Mouse (Mus musculus): Measurements from ENCODE around the gene Wap.

Wap gene

DNA sequence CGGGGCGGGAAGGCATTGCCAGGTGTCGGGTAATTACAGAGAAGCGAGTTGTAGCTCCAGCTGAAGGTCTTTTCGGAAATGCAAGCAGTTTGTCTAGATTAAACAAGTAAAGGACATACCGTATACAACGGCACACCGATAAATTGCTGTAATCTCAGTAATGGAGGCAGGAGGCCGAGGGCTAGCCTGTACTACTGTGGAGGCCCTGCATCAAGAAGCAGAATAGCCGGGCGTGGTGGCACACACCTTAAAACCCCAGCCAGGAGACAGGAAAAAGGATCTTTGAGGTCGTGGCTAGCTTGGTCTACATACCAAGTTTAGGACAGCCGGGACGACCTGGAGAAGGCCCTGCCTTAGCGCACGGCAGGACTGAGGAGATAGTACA is 12.1 kb downstream of the Wap start:
- DNase-seq (ENCODE audit: low spot score): no peak

DNA sequence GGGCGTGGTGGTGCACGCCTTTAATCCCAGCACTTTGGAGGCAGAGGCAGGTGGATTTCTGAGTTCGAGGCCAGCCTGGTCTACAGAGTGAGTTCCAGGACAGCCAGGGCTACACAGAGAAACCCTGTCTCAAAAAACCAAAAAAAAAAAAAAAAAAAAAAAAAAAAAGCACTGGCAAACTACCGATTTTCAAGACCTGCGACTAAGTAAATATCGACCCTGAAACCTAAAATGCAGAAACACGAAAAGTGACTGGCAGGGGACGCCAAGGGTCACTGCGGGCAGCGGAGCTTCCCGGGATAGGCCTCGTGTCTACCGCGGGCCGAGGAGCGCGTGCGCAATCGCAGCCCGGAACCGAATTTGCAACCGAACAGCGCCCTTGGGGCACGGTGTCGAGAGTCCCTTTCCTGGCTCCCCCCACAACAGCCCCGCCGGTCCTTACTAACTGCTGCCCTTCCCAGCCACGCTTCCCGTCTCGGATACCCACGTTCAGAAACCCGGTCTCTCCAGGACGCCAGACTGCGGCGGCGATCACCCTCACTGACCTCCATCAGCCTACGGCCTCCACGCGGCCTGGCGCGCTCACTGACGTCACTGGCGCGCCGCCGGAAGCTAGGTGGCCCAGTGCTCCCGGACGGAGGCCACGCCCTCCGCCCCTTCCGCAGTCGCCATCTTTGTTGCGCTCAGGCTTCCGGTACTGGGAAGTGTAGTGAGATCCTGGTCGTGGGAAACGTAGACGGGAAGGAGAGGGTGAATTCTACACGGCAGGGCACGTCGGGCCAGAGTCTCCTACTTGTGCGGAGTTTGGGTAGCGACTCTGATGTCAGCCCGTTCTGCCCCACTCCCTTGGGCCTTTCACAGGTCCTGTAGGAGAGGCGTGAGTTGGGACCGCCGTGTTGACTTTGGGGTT is 12.7 kb downstream of the Wap start, which contains the start of gene Tbrg4:
TSS of gene Tbrg4 (minus strand) at position 590 of the 910 bp plus-strand sequence.
- DNase-seq (ENCODE audit: low spot score): peak; percentile 88

DNA sequence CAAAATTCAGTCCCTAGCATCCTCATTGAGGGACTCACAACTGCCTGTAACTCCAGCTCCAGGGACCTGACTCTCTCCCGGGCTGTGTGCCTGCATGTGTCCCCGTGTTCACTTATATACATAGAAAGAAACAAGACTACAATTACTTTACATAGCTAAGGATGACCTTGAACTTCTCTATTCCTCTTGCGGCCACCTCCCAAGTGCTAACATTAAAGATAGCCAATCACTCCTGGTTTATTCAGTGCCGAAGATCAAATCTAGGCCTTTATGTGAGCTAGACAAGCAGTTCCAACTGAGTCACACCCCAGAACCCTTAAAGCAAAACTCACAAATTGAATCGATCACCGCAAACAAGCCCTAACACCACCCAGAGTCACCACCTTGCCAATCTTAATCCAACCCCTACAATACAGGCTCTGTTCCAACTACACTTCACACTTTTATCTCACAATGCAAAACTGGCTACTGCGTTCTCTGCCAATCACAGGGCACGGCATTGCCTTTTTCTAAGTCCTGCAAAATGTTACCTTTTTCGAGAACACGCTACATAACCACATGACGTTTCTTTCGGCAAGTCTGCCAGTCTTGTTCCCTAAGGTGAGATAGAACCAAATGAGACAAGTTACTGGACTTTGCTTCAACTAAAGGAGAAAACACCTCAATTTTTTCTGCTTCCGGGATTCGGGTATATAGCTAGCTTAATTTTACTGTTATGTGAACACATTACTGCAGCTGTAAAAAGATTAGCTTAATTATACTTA is 13.6 kb downstream of the Wap start:
- DNase-seq (ENCODE audit: low spot score): no peak

DNA sequence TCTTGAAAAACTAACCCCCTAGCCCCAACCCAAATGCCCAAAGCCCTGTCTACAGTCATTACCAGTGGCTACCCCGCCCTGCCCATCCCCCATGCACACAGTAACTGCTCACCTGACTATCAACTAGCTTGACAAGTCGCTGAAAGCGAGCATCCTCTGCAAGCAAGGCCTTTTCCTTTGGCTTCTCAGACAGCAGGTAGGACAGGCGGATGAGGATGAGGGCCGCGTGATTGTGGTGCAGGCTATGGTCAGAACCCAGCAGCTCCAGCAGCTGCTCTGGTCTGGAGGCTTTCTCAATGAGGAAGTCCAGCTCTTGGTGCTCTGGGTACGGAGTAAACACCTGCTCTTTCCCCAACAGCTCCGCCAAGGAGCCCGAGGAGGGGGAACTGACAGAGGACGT is 14.7 kb downstream of the Wap start:
- DNase-seq (ENCODE audit: low spot score): no peak

DNA sequence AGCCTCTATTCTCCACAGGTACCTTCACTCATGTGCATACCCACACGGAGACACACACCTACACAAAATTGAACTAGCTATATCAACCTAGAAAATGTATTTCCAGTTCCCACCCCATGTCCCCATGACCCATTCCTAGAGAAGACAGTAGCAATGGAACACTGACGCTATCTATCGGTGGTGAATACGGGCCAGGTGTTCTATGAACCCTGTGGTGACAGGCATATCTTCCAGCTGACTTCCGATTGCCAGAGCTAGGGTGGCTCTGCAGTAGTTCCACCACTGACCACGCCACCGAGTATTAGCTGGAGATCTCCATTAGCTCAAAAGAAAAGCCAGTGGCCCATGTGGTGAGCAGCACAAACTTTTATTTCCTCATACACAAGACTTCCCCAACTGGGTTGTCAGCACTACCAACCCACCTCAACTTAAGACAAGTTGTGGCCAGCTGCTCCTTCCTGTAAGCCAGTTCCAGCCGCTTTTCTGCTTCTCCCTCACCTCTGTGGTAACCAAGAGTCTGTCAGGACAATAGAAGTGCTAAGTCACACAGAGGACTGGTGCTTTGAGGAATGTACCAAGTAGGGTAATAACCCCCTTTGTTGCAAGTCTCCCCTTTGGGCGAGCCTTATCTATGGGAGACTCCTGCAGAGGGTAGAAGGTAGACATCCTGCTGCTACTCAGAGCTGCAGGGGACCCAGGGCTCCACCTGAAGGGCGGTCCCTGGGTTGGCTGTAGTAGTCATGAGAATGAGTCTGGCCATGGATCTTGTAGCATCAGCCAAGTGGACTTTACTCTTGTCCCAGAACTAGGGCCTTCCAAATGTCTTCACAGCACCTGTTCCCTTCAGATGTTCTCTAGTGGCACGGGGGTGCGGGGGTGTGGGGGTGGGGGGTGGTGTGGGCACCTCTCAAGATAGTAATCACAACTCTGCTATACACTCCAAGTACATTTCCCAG is 22.9 kb downstream of the Wap start:
- no peak for DNase-seq (ENCODE audit: low spot score)

DNA sequence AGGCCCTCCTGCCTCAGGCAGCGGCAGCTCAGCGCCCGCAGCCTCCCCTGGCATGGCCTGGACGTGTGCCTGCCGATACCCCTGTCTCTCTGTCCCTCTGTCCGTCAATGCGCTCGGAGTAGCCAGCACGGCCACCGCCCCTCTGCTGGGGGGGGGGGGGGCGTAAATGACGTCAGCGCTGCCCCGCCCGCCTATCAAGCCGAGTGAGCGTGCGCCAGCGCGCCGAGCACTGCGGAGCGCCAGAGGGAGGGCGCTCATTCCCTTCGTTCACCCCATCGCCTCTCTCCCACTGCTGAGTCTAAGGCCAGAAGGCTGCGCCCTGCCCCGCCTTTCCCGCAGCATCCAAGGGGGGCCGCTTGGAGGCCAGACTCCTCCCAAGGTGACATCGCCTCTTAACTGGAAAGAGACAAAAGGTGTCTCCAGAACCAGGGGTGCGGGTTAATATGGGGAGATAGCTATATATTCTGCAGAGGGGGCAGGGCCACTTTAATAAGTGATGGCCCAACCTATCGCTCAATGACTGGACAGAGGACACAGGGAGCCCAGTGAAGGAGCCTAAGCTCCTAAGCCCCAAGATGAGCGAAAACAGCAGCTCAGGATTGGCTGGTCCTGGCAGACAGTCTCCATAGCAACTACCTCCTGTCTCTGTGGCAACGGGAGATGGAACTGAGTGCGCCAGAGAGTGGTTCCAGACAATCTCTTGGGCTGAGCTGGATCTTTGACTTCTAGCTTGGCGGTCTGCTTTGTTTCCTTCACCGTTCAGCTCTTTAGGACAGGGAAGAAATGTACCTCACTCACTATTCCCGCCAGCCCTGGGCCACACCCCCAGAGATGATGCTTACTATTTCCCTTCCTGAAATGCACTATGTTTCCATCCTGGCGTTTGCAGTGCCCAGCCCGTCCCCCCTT is 32.7 kb downstream of the Wap start, which contains the start of gene Nacad:
TSS of gene Nacad (minus strand) at position 563 of the 909 bp plus-strand sequence.
- no peak for DNase-seq (ENCODE audit: low spot score)

DNA sequence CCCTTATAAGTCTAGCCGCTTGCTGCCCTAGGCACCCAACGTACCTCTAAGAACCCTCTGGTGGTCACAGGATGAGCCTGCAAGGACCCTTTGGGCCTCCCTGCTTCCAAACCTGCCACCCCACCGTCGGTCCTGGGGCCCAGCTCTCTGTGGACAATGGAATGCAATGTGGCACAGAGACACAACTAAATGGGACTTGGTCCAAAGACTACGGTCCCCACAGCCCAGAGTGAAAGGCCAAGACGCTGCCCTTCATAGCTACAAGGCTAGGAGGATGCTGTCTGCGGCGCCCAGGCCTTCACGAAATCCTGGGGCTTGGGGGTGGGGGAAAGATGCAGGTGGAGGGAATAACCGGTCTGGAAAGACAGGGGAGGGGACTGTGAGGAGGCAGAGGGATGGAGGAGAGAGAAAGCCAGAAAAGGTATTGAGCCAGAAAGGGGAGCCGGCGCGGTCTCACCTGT is 33.4 kb downstream of the Wap start:
- DNase-seq (ENCODE audit: low spot score): no peak

DNA sequence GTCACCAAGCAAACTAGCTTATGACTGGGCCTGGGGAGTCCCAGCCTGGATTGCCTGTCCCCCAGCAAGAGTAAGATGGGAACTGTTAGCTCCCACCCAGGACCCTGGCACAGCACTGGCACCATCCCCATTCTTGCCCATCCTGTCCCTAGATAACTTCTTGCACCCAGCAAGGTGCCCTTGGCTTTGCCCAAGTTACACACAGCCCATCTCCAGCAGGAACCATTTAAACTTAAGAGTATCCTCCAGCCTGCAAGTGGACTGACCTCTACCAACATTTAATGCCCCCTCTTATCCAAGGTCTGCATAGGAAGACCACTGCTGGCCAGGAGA is 33.9 kb downstream of the Wap start:
- no peak for DNase-seq (ENCODE audit: low spot score)

DNA sequence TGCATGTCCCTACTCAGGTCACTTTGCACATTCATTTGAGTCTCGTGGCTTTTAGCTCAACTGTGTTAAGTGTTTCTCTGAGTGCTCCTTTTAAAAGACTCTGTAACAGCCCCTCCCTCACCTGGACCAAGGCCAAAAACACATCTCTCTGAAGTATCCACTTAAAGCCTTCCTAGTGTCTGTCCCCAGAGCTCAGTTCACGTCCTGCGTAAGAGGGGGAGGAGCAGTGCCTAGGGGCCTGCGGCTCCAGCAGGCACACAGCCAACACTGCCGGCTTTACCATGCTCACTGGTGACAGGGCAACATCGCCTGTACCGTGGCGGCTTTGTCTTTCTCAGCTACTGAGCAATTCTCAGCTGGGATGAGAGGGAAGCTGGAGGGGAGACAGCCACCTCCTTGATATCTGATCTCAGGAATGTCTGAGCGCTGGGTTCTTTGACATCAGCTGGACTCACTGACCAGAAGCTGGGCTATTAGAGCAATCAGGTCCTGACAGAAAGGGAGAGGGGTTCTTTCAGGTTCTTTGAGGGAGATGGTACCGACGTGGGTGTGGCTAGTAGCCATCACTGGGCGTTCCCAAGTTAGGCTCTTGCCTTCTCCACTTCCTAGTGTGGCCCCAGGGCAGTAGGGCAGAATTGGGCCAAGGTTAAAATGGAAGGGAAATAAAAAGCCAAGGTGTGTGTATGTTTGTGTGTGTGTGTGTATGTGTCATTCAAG is 34.4 kb downstream of the Wap start:
- no peak for DNase-seq (ENCODE audit: low spot score)

DNA sequence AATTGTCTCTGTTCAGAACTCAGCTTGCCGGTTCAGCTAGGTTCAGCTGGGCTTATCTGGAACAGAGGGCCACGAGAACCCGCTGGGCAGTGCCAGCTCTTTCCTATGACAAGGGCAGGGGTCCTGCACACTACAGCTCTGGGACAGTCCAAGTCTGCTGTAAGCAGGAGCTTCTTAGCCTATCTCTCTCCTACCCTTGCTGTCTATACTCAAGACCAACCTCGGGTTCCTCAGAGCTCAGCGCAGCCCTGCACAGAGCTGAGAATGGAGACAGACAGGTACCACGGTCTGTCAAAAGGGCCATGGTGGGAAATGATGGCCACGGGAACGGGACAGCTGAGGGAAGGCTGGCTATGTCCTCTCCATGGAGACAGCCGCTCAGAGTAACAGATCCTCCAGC is 35.2 kb downstream of the Wap start:
- no peak for DNase-seq (ENCODE audit: low spot score)

DNA sequence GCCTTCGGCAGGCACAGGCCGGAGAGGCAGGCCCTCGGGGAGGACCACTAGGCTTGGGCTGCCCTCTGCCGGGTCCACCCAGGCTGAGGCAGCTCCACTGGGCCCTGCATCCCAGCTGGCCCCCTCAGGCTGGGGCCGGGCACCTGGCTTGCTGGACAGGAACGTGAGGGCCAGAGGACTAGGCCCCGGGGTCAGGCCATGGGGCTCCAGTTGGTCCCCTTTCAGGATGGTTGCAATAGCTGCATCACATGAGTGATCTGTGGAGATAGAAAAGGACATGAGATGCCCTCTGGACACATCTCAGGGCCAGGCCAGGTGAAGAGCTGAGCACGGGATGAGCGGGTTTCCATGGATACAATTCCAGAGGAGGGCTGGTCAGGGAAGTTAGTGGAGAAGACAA is 35.8 kb downstream of the Wap start:
- no peak for DNase-seq (ENCODE audit: low spot score)

DNA sequence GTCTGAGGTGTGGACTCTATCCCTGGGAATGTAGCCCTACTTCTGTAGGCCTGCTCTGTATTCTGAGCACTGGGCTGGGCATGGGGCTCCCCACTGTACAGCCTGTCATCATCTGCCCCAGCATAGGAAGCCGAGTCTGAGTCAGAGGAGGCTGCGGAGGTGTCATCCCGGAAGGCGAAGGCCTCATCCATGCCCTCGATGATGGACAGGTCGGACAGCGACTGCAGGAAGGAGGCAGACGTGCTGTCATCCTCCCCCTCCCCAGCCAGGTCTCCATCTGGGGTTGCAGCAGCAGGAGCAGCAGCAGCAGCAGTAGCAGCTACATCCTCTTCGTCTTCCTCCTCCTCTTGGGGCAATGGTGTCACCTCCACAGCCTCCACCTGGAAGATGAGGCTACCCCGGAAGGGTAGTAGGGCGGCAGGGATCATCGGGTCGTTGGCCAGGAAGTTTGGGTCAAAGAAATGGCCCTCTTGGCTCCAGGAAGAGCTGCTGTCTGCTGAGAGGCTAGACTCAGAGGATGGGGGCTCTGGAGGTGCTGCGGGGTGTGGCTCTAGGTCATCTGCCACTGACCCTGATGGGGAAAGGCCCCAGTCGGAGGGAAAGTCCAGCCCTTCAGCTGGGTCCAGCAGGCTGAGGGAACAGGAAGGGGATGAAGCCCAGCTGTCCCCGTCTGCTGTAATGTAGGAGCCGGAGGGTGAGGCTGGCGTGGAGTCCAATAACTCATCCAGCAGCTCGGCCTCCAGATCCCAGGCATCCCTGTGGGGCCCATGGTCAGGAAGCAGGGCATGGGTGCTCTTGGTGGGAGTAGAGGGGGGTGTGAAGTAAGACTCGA is 36.6 kb downstream of the Wap start:
- no peak for DNase-seq (ENCODE audit: low spot score)

DNA sequence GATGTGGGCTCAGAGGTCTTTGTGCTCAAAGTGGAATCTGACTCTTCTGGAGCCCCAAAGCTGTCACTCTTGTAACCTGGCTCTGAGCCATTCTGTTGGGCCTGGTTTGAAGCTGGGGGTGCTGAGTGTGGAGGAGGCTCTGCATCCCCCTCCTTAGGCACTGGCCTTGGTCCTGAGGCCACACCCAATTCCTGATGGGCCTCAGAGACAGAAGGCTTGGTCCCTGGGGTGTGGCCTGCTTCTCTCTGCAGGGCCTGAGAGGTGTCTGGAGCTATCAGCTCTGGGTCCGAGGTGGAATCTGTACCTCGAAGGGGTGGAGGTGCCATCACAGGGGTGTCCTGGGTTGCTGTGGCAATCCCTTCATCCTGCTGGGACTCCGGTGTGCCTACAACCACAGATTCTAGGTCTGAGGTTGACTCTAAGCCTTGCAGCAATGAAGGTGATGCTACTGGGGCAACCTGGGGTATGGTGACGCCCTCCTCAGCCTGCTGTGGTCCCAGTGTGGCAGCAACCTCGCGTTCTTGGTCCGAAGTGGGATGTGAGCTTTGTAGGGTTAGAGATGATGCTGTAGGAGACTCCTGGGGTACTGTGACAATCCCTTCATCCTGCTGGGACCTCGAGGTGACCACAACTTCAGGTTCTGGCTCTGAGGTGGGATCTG is 38.0 kb downstream of the Wap start:
- DNase-seq (ENCODE audit: low spot score): no peak

DNA sequence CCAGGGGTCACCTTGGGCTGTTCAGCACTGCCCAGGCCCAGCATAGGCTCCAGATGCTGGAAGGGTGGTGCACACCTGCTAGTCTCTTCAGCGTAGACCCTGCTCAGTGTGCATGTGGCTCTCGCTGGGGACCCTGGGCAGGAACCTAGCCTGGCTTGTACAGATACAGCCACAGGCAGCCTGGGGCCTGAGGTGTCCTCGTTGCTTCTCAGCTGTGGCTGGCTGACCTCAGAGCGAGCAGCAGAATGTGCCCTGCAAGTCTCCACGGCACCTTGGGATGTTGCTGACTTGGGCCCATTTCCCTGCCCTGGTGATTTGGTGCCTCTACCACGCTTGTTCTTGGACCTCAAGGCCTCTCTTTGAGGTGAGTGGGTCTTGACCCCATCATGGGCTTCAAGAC is 38.6 kb downstream of the Wap start:
- DNase-seq (ENCODE audit: low spot score): no peak

DNA sequence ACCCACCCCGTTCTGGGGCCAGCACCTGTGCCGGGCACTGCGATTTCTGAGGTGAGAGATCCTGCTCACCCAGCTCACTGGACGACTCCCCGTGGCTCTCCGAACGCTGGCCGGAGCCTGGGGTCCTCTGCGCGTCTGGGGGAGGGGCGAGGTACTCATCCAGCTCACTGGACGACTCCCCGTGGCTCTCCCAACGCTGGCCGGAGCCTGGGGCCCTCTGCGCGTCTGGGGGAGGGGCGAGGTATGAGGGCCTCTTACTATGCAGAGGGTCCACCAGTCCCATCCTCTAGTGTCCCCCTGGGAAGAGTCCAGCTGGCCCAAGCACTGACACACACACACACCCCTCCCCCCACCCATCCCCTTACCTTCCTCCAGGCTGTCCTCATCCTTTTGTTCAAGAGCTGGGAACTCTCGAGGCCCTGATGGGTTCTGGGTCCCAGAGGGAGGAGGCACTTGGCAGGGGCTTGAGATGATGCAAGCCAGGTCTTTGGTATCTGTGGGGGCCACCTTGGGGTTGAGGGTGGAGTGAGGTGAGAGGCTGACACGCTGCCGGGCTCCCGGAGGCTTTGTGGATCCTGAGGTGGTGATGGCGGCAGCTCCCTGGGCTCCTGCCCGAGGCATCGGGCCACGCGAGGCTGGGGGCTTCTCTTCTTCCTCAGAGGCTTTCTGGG is 39.3 kb downstream of the Wap start:
- no peak for DNase-seq (ENCODE audit: low spot score)

DNA sequence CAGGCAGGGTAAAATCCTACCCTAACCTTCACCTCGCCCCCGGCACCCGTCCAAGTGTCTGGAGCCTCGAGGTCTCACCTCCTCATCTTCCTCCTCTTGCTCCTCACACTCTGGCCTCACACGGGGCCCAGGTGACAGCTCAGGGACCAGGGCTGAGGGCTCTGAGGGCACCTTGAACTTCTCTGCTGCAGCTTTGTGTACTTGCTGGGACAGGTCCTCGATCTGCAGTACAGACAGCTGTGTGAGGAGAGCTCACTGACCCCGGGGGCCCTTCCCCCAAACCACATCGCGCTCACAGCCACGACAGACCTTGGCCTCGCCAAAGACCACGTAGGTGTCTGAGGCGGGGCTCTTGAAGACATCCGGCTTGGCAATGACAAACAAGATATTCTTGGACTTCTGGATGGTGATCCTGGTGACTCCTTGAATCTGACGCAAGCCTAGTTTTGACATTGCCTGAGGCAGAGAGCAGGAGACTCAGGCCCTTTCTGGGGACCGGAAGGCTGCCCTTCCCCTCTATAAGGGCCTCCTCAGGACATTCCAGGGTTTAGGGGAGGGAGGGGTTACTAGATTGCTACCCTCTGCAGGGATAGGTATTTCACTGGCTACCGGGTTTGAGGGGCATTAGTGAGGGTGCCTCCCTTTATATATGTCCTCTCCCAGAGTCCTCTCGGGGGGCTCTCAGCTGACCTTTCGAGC is 40.1 kb downstream of the Wap start:
- no peak for DNase-seq (ENCODE audit: low spot score)

DNA sequence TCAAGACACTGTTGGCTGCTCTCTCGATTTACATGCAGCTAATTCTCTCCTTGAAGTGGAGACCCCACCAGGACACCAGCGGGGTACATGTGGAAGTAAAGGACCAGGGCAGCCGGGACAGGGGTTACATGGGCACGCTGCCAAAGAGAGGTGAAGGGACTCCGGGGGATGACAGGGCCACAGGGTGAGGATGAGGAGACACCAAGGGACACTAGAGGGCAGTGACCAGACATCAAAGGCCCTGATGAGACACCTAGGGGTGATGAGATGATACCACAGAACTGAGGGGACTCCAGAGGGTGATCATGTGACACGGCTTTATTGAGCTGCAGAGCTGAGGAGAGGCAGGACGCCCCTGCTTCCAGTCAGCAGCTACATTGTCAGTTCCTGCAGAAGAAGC is 40.9 kb downstream of the Wap start:
- no peak for DNase-seq (ENCODE audit: low spot score)

DNA sequence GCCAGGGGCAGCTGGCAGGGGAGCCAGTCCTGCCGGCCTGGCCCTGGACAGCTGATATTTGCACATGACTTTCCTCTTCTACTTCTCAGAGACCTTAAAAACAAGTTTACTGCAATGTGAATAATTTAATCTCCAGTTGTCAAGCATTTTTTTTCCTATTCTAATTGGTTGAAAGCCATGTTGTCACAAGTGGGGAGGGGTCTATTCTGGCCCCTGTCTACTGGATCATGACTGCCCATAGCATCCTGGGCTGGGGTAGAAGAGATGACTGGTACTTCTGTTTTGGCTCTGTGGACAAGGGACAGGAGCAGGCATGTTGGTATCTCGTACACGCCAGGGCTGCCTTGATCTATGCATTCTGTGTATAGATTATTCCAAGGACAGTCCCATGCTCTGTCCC is 41.8 kb downstream of the Wap start:
- no peak for DNase-seq (ENCODE audit: low spot score)

Data from spleen, adult 12 weeks (tissue).